Mouse (Mus musculus): ENCODE results near the gene Brdt. TPM values are rescaled to one million over a fixed set of nuclear protein-coding genes. Genes with fewer than 3 reads are reported as not detected.

The Brdt gene
- polyA plus RNA-seq, 1 experiment = 0.96 TPM

- no peak for TF ChIP-seq CTCF (IDR thresholded peaks at IDR 0.05; ENCODE audit: extremely low read depth, insufficient read length, insufficient replicate concordance, low read depth, low read length)
- WGBS = 76% methylated on average over 3 of the region's 3 CpGs
- Histone ChIP-seq H3K36me3 (ENCODE audit: control insufficient read depth, insufficient read depth, low read length) (no peaks in the 10 kb centered on the region), H3K4me1 (ENCODE audit: control insufficient read depth, insufficient read depth, insufficient read length, low read length) (no peaks in the 10 kb centered on the region), H3K4me3 (ENCODE audit: low read depth, low read length) (no peak overlapping the region), H3K27ac (ENCODE audit: insufficient read depth, low read depth, low read length) (no peak overlapping the region), H3K27me3 (ENCODE audit: control insufficient read depth, insufficient read depth, low read length) (no peaks in the 10 kb centered on the region; the same call in 1 of the 2 replicates)
Measured at GRCm38 (mm10) chr5:107340404-107340803, 9.4 kb downstream of the Brdt start.

- H3K27ac ChIP-seq (ENCODE audit: insufficient read depth, low read depth, low read length) = no peak overlapping the region
- H3K27me3 ChIP-seq (ENCODE audit: control insufficient read depth, insufficient read depth, low read length) = no peaks in the 10 kb centered on the region
- 93% methylated on average over 6 of the region's 6 CpGs for WGBS
- no peak for TF ChIP-seq POLR2A (IDR thresholded peaks at IDR 0.05; ENCODE audit: low read depth, low read length)
- no peak overlapping the region for H3K4me3 ChIP-seq (ENCODE audit: low read depth, low read length)
- H3K4me1 ChIP-seq (ENCODE audit: control insufficient read depth, insufficient read depth, insufficient read length, low read length) = no peaks in the 10 kb centered on the region
- H3K36me3 ChIP-seq (ENCODE audit: control insufficient read depth, insufficient read depth, low read length) = no peaks in the 10 kb centered on the region
Measured at GRCm38 (mm10) chr5:107342891-107343290, 11.9 kb downstream of the Brdt start.

GRCm38 (mm10) chr5:107346214-107346613 lies 15.3 kb downstream of the Brdt start:
- Histone ChIP-seq H3K36me3 (ENCODE audit: control insufficient read depth, insufficient read depth, low read length) (no peaks in the 10 kb centered on the region), H3K4me1 (ENCODE audit: control insufficient read depth, insufficient read depth, insufficient read length, low read length) (no peaks in the 10 kb centered on the region), H3K27me3 (ENCODE audit: control insufficient read depth, insufficient read depth, low read length) (no peaks in the 10 kb centered on the region), H3K27ac (ENCODE audit: insufficient read depth, low read depth, low read length) (no peak overlapping the region), H3K4me3 (ENCODE audit: low read depth, low read length) (no peak overlapping the region)
- 22% methylated on average over 1 of the region's 1 CpGs for whole genome bisulfite sequencing
- peak; percentile 29; the same call in 1 of the 2 replicates for TF ChIP-seq CTCF (IDR thresholded peaks at IDR 0.05; ENCODE audit: extremely low read depth, insufficient read length, insufficient replicate concordance, low read depth, low read length)
- no peak for TF ChIP-seq POLR2A (IDR thresholded peaks at IDR 0.05; ENCODE audit: low read depth, low read length)

- H3K27me3 ChIP-seq (ENCODE audit: control insufficient read depth, insufficient read depth, low read length) = no peaks in the 10 kb centered on the region
- no peaks in the 10 kb centered on the region for H3K36me3 ChIP-seq (ENCODE audit: control insufficient read depth, insufficient read depth, low read length)
- WGBS = 94% methylated on average over 1 of the region's 1 CpGs
- no peak overlapping the region for H3K27ac ChIP-seq (ENCODE audit: insufficient read depth, low read depth, low read length)
- TF ChIP-seq CTCF (IDR thresholded peaks at IDR 0.05; ENCODE audit: extremely low read depth, insufficient read length, insufficient replicate concordance, low read depth, low read length) (no peak), POLR2A (IDR thresholded peaks at IDR 0.05; ENCODE audit: low read depth, low read length) (no peak)
- no peaks in the 10 kb centered on the region for H3K4me1 ChIP-seq (ENCODE audit: control insufficient read depth, insufficient read depth, insufficient read length, low read length)
- no peak overlapping the region for H3K4me3 ChIP-seq (ENCODE audit: low read depth, low read length)
Measured at GRCm38 (mm10) chr5:107352566-107352965, 21.6 kb downstream of the Brdt start.

GRCm38 (mm10) chr5:107353981-107354380 lies 23.0 kb downstream of the Brdt start:
- Histone ChIP-seq H3K27ac (ENCODE audit: insufficient read depth, low read depth, low read length) (no peak overlapping the region), H3K27me3 (ENCODE audit: control insufficient read depth, insufficient read depth, low read length) (no peaks in the 10 kb centered on the region), H3K4me1 (ENCODE audit: control insufficient read depth, insufficient read depth, insufficient read length, low read length) (no peaks in the 10 kb centered on the region), H3K36me3 (ENCODE audit: control insufficient read depth, insufficient read depth, low read length) (no peaks in the 10 kb centered on the region), H3K4me3 (ENCODE audit: low read depth, low read length) (no peak overlapping the region)
- no peak for TF ChIP-seq CTCF (IDR thresholded peaks at IDR 0.05; ENCODE audit: extremely low read depth, insufficient read length, insufficient replicate concordance, low read depth, low read length)
- no peak for TF ChIP-seq POLR2A (IDR thresholded peaks at IDR 0.05; ENCODE audit: low read depth, low read length)
- WGBS = 55% methylated on average over 3 of the region's 3 CpGs

- H3K27ac ChIP-seq (ENCODE audit: insufficient read depth, low read depth, low read length) = no peak overlapping the region
- no peaks in the 10 kb centered on the region for H3K36me3 ChIP-seq (ENCODE audit: control insufficient read depth, insufficient read depth, low read length)
- WGBS = 18% methylated on average over 1 of the region's 1 CpGs
- no peak overlapping the region for H3K4me3 ChIP-seq (ENCODE audit: low read depth, low read length)
- no peaks in the 10 kb centered on the region for H3K4me1 ChIP-seq (ENCODE audit: control insufficient read depth, insufficient read depth, insufficient read length, low read length)
- no peaks in the 10 kb centered on the region for H3K27me3 ChIP-seq (ENCODE audit: control insufficient read depth, insufficient read depth, low read length)
- TF ChIP-seq CTCF (IDR thresholded peaks at IDR 0.05; ENCODE audit: extremely low read depth, insufficient read length, insufficient replicate concordance, low read depth, low read length) (no peak), POLR2A (IDR thresholded peaks at IDR 0.05; ENCODE audit: low read depth, low read length) (no peak)
Measured at GRCm38 (mm10) chr5:107355801-107356200, 24.8 kb downstream of the Brdt start.

- H3K4me3 ChIP-seq (ENCODE audit: low read depth, low read length) = no peak overlapping the region
Measured at GRCm38 (mm10) chr5:107357723-107358122, 26.8 kb downstream of the Brdt start.

More at GRCm38 (mm10) chr5:107357723-107358122, 26.8 kb downstream of the Brdt start:
- TF ChIP-seq CTCF (IDR thresholded peaks at IDR 0.05; ENCODE audit: extremely low read depth, insufficient read length, insufficient replicate concordance, low read depth, low read length) (no peak), POLR2A (IDR thresholded peaks at IDR 0.05; ENCODE audit: low read depth, low read length) (no peak)
- Histone ChIP-seq H3K27ac (ENCODE audit: insufficient read depth, low read depth, low read length) (no peak overlapping the region), H3K36me3 (ENCODE audit: control insufficient read depth, insufficient read depth, low read length) (no peaks in the 10 kb centered on the region), H3K4me1 (ENCODE audit: control insufficient read depth, insufficient read depth, insufficient read length, low read length) (0 out of 2 replicates have a peak, but pooled peaks cover 2% of the 10 kb centered on the region), H3K27me3 (ENCODE audit: control insufficient read depth, insufficient read depth, low read length) (no peaks in the 10 kb centered on the region)
- WGBS = 82% methylated on average over 8 of the region's 8 CpGs

All from small intestine, adult 2 months (tissue).